Mouse (Mus musculus) 3T3-L1 (cell line): ENCODE results near the gene Sfrp4.

Source experiments
- DNase-seq: peaks from one replicate; pipeline ENCODE4 v3.0.0-alpha.2; 2015; ENCODE audit warnings: low read depth, low spot score

Gene Sfrp4

DNA sequence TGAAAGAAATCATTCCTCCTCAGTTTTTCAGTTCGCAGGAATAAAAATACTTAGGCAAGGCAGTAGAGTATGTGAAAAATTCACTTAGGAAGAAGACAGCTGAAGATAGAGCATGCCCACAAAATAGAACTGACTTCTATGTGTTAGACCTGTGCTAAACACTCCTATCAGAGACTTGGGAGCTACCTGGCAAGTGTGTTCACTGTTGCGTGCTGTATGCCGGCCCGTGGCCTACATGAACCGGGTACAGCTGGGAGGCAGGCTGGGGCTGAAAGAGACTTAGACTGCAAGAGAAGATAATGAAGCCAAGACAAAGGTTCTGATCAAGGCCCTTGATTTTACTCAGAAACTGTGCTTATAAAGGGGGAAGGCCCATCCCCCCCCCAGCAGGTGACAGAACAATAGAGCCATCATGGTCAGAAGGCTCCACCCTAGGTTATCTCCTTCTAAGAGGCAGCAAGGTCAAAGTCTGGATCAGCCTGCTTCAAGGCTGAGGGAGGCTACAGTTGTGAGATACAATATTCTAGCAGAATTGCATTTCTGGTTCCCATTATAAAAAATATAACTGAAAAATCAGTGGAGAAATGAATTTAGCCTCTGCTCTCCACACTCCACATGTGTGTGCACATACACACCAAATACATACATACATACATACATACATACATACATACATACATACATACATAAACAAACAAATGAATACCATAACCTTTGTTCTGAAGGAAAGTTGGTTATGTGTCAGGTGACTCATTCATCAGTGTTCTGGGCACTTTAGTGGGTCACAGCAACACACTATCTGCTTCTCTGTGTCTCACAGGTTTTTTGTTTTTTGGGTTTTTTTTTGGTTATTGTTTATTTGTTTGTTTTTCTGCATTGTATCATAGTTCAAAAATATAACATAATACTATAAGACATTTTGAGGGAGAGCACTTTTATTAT is 8.1 kb downstream of the Sfrp4 start:
- DNase-seq = no peak

DNA sequence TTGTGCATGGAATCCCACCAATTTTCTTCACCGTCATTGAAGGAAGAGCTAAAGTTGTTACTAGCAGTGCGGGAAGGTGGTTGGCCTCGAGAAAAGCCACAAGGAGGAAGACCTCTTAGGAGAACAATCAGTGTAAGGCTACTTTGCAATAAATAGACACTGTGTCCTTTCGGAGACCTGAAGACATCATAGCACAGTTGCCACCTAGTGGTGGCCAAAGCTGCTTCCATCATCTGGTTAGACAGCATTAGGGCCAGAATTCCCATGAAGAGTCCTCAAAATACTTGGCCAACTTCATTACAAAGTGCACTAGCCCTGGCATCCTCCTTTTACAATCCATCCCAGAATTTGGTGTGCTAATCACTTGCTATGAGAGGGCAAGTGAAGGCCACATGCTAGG is 13.2 kb downstream of the Sfrp4 start:
- peak; percentile 77 for DNase-seq

DNA sequence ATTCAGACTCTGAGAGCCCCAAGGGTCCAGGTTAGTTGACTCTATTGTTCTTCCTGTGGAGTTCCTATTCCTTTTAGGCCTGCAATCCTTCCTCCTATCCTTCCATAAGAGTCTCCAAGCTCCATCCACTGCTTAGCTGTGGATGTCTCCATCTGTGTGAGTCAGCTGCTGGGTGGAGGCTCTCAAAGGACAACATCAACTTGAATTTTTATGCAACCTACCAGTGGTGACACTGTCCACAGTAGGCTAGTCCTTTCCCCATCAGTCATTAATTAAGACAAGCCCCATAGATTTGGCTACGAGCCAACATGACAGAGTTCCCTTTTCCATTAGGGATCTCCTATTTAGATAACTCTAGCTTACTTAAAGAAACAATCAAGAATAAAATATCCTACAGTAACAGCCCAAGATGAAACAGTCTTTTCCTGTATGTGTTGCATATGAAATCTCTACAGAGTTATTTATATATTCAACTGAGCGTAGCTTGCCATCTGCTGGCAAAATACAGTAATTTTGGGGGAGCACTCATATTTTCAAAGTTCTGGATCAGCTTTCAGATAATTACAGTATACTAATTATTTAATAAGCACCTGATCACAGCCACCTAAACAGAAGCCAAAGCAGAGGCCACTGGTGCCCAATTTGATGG is 17.4 kb downstream of the Sfrp4 start:
- peak; percentile 58 for DNase-seq

DNA sequence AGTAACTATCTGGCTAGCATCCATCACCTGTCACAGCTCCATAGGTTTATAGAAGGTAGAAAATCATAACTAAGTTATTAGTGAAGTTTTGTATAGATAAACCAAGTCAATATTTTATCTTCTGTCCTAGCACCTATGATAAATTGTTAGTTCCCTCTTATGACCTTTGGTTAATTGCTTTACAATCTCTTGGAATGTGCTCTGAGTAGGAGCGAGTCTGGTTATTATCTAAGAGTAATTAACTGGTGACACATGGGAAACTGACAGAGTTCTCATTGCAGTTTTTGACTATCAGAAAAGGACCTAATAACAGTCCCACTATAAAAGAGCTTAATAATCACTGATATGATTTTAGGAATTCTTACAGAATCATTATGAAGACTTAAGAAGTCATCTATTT is 20.6 kb downstream of the Sfrp4 start:
- DNase-seq = no peak

DNA sequence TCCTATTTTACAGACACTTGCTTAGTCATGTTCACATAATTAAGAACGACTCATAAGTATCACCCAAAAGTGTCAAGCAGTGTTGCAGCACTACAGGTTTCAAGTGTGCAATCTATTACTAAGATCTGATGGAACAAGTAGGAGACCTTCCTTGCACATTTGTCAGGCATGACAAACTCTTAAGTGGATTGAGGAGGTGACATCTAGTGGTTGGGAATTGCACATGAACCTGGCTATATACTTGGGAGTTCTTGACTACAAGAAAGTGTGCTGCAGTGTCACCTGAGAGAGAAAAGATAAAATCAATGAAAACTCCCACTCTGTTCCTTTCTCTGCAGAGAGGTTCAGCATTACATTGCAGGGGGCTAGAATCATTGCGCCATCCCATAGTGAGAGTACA is 21.3 kb downstream of the Sfrp4 start:
- DNase-seq = peak; percentile 40

DNA sequence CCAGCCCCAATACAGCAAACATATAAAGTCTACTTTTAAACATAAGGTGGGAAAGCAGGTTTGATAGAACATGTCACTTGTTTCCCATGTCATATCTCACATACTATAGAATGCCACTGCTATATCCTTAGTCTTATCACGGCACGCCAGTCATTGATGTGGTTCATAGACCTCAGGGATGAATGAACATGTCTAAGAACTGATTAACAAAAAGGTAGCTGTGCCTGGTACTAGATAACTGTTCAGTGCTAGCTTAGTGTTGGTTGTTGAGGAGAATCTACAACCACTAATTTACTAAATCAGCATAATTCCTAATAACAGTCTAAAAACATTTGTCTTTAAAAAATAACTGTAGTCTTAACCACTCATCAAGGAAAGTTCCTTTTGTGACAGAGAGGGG is 26.9 kb downstream of the Sfrp4 start:
- DNase-seq = no peak

DNA sequence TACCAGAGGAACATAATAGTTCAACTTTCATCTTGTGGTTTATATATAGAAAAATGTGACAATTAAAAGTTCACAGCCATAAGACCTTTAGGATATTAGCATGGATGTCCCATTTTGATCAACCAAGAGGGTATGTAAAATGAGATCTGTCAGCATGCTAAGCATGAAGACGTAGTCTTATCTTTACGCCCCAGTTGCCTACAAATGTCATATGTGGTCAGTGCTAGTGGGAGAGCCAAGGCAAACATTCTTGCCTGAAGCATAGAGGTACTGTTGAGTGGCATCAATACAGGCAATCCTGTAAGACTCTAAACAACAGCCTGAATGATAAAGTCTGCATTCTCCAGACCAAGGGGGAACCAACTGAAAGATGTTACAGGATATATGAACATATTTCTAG is 29.5 kb downstream of the Sfrp4 start:
- no peak for DNase-seq

DNA sequence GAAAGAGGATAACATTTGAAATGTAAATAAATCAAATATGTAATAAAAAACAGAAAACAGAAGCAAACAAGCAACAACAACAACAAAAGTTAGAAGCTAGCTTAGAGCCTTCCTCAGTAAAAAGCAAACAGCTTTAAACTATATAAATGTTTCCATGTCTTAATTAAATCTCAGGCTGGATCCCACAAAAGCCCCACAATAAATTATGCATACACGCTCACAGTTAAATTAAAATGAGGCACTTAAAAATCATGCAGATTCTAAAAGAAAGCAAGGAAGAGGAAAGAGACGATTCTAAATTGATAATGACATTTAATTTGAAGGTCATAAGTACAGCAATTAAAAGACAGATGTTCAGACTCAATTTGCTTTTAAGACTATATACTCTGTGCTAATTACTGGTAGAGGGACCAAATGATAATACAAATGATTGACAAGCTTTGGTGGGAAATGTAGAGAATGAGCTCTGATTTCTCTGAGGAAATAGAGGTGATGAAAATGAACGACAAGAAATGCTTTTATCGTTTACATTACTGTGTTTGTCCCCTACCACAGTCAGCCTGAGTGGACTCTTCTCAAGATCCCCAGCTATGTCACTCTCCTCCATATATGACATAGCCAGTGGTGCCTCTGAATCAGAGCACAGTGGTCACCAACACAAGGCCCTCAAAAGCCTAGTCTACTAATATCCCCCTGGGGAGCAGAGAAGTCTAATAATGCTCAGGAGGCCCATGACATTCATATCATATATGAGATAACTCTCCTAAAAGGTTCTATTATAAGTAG is 45.6 kb downstream of the Sfrp4 start:
- DNase-seq = no peak

DNA sequence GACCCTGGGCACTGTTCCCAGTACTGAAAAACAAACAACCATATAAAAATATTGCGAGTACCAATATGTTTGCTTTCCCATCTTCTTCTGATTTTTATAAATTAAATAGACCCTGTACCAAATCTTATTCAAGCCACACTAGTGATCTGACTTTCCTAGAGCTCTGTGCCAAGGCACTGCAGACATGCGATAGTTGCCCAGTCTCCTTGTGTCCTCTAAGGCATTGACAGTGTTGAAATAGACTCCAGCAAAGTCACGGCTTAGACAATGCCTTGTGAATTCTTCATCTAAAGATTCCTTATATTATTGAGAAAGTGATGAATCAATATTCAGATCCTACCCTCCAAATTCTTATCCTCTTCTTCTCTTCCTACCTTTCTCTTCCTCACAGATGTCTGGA is 51.1 kb downstream of the Sfrp4 start:
- DNase-seq = no peak

DNA sequence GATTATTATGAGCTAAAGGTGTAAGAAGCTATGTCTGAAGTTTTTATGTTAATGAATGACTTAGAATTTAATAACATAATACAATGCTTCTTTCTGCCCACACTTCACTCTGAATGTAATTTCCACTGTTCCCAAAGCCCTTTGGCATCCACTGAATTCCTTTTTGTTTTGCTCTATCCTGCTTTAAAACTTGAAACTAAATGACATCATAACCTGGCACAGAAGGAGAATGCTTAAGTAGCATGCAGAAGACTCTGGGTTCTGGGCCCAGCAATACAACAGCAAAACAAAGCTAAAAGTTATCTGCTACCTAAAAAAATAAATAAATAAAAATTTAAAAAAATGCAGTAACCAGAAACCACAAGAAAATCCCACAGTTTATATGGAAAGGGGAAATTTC is 51.7 kb downstream of the Sfrp4 start:
- DNase-seq = no peak
